ENCODE assay signal across 9 mouse cellular contexts in genomic region chr4:137495501-137496100, GRCm38 (mm10). TPM values are rescaled to one million over a fixed set of nuclear protein-coding genes. Genes with fewer than 3 reads are reported as not detected.
DNase-seq lines count a peak whose midpoint lies in the region; ATAC-seq and TF ChIP-seq lines count a peak whose summit lies in the region.
"Had no signal": no experiment of that assay in that cellular context is flagged by ENCODE, and none has a peak within 500 bp of the region (broad histone marks: within the 10 kb centered on the region; RNA-seq: fewer than 3 reads in every experiment).

No protein-coding gene starts in this region.

- H3K4me1 ChIP-seq in heart, adult 2 months (ENCODE audit: control insufficient read depth, insufficient read depth, low read length): peaks cover 62% of the 10 kb centered on the region
- peaks cover 13% of the 10 kb centered on the region for H3K4me1 ChIP-seq in neural tube, embryonic 11.5 days (ENCODE audit: control insufficient read depth, insufficient read depth, low read length)
- H3K4me1 ChIP-seq in limb, embryonic 10.5 days: peaks cover 78% of the 10 kb centered on the region
- H3K4me1 ChIP-seq in stomach, postnatal 0 days (replicated peaks; ENCODE audit: control insufficient read depth, insufficient read depth): peaks cover 24% of the 10 kb centered on the region

- H3K9ac ChIP-seq in heart, adult 2 months (ENCODE audit: low read depth, low read length): no peak overlapping the region
- no peak overlapping the region for H3K9ac ChIP-seq in neural tube, embryonic 11.5 days (ENCODE audit: low read length)
- H3K9ac ChIP-seq in stomach, postnatal 0 days (ENCODE audit: low read length): no peak overlapping the region

- no peak for ATAC-seq in neural tube, embryonic 11.5 days (ENCODE audit: insufficient read depth, low FRiP score, low TSS enrichment)
- ATAC-seq in stomach, postnatal 0 days (ENCODE audit: low FRiP score, low TSS enrichment): no peak

- peaks cover 2% of the 10 kb centered on the region; the same call in 1 of the 2 replicates for H3K79me2 ChIP-seq in heart, adult 2 months (replicated peaks; ENCODE audit: control insufficient read depth, insufficient read depth, low read length)

- no peak for TF ChIP-seq EP300 in heart, adult 2 months (IDR thresholded peaks at IDR 0.05; ENCODE audit: insufficient read depth, low read depth, low read length)
- no peak for TF ChIP-seq EP300 in stomach, postnatal 0 days (optimal IDR thresholded peaks at IDR 0.05)

- no peak for TF ChIP-seq POLR2A in heart, adult 2 months (IDR thresholded peaks at IDR 0.05; ENCODE audit: insufficient read depth, low read depth, low read length)

- no peak for TF ChIP-seq CTCF in heart, adult 2 months (IDR thresholded peaks at IDR 0.05)
- no peak for TF ChIP-seq CTCF in stomach, postnatal 0 days (IDR thresholded peaks at IDR 0.05; ENCODE audit: low read depth)

- 40% methylated on average over 6 of the region's 6 CpGs for WGBS in heart, adult 2 months
- 61% methylated on average over 6 of the region's 6 CpGs for WGBS in neural tube, embryonic 11.5 days
- 66% methylated on average over 6 of the region's 6 CpGs for WGBS in limb, embryonic 10.5 days
- 42% methylated on average over 6 of the region's 6 CpGs for WGBS in stomach, postnatal 0 days

- H3K27me3 ChIP-seq in heart, adult 2 months (ENCODE audit: control insufficient read depth, insufficient read depth, low read length): no peaks in the 10 kb centered on the region
- H3K27me3 ChIP-seq in neural tube, embryonic 11.5 days (ENCODE audit: control insufficient read depth, insufficient read depth, low read length): no peaks in the 10 kb centered on the region
- no peaks in the 10 kb centered on the region for H3K27me3 ChIP-seq in limb, embryonic 10.5 days (ENCODE audit: low read depth, poor library complexity, severe bottlenecking)
- H3K27me3 ChIP-seq in stomach, postnatal 0 days (ENCODE audit: control insufficient read depth, insufficient read depth, low read length): no peaks in the 10 kb centered on the region

- no peak overlapping the region for H3K4me2 ChIP-seq in neural tube, embryonic 11.5 days (ENCODE audit: low read depth)
- no peak overlapping the region for H3K4me2 ChIP-seq in stomach, postnatal 0 days (replicated peaks; ENCODE audit: low read depth)

- H3K9me3 ChIP-seq in neural tube, embryonic 11.5 days (ENCODE audit: control insufficient read depth, low read length): no peaks in the 10 kb centered on the region
- H3K9me3 ChIP-seq in limb, embryonic 10.5 days (replicated peaks): no peaks in the 10 kb centered on the region
- no peaks in the 10 kb centered on the region for H3K9me3 ChIP-seq in stomach, postnatal 0 days (ENCODE audit: control insufficient read depth, low read length)

- H3K27ac ChIP-seq in heart, adult 2 months: peak overlapping the region; percentile 89
- H3K27ac ChIP-seq in neural tube, embryonic 11.5 days (ENCODE audit: low read depth, low read length): 0 out of 2 replicates have a peak overlapping the region, but pooled peaks have one; percentile 27
- H3K27ac ChIP-seq in limb, embryonic 10.5 days: peak overlapping the region; percentile 90
- H3K27ac ChIP-seq in stomach, postnatal 0 days (replicated peaks): peak overlapping the region; percentile 74; the same call in 1 of the 2 replicates

- H3K4me3 ChIP-seq in heart, adult 2 months: no peak overlapping the region
- no peak overlapping the region for H3K4me3 ChIP-seq in neural tube, embryonic 11.5 days (ENCODE audit: low read depth, low read length)
- peak overlapping the region; percentile 35; the same call in 1 of the 2 replicates for H3K4me3 ChIP-seq in limb, embryonic 10.5 days
- H3K4me3 ChIP-seq in stomach, postnatal 0 days (ENCODE audit: low read depth, low read length): no peak overlapping the region

- DNase-seq in heart, adult 2 months: no peak
- DNase-seq in heart, adult 9 months (ENCODE audit: low spot score in 2 of 2): no peak
- DNase-seq in neural tube, embryonic 11.5 days (ENCODE audit: low spot score): no peak
- no peak for DNase-seq in neural tube, embryonic 10.5 days (ENCODE audit: extremely low spot score, low spot score)
- DNase-seq in limb, embryonic 10.5 days (ENCODE audit: low spot score): no peak
- DNase-seq in stomach, postnatal 0 days (ENCODE audit: low spot score): no peak
- DNase-seq in thymus, postnatal 10 days (ENCODE audit: low spot score in 2 of 2): no peak
- DNase-seq in gastrocnemius, adult 18-20 months (ENCODE audit: low spot score): no peak

- intact Hi-C loops in heart, adult 2 months (cut with DNase I): no loop called here

- peaks cover 10% of the 10 kb centered on the region; the same call in 1 of the 2 replicates for H3K36me3 ChIP-seq in heart, adult 2 months (ENCODE audit: control insufficient read depth, insufficient read depth, low read length)
- no peaks in the 10 kb centered on the region for H3K36me3 ChIP-seq in neural tube, embryonic 11.5 days (ENCODE audit: control insufficient read depth, insufficient read depth, low read length)
- H3K36me3 ChIP-seq in limb, embryonic 10.5 days: peaks cover 8% of the 10 kb centered on the region; the same call in 1 of the 2 replicates
- no peaks in the 10 kb centered on the region for H3K36me3 ChIP-seq in stomach, postnatal 0 days (ENCODE audit: control insufficient read depth, insufficient read depth, low read length)

RNA-seq across cellular contexts. Expression of gene Hspg2, which starts 27.0 kb away (rescaled TPM):
- 100 to 1,000 TPM; 174 to 190 TPM for total RNA-seq in heart, adult 2 months (2021)
- polyA plus RNA-seq in heart, adult 2 months (2012; rRNA removed): 86.7 and 114 TPM in 2 replicates
- polyA plus RNA-seq in neural tube, embryonic 11.5 days (2014; fragmentation: Nextera tagmentation; extraction: Ambion mirVana): 18.6 and 21.5 TPM in 2 replicates
- 20.8 and 23.3 TPM in 2 replicates for polyA plus RNA-seq in limb, embryonic 10.5 days (2016; fragmentation: Nextera tagmentation; extraction: Ambion mirVana)
- polyA plus RNA-seq in stomach, postnatal 0 days (2015; fragmentation: Nextera tagmentation; extraction: Ambion mirVana): 16.0 and 18.8 TPM in 2 replicates
- 10 to 100 TPM; 53.7 to 61.6 TPM for total RNA-seq in gastrocnemius, adult 18-20 months (2021)

RNA-seq across cellular contexts. Expression of gene 1700013G24Rik, which starts 42.5 kb away (rescaled TPM):
- total RNA-seq in heart, adult 2 months (2021): not detected
- polyA plus RNA-seq in heart, adult 2 months (2012; rRNA removed): 0.38 and 0.57 TPM in 2 replicates
- polyA plus RNA-seq in neural tube, embryonic 11.5 days (2014; fragmentation: Nextera tagmentation; extraction: Ambion mirVana): not detected in 2 replicates
- not detected in 2 replicates for polyA plus RNA-seq in limb, embryonic 10.5 days (2016; fragmentation: Nextera tagmentation; extraction: Ambion mirVana)
- polyA plus RNA-seq in stomach, postnatal 0 days (2015; fragmentation: Nextera tagmentation; extraction: Ambion mirVana): not detected in 2 replicates
- total RNA-seq in gastrocnemius, adult 18-20 months (2021): not detected
- polyA plus RNA-seq: liver, embryonic 16.5 days had no signal

Comparison
In these comparisons a context has a peak if more than half of its experiments do, and no peak if none do; other contexts are left out.
1. H3K27ac ChIP-seq: peak in every context shown above with its lines; median percentile 90 in limb, embryonic 10.5 days; 89 in heart, adult 2 months; 74 in stomach, postnatal 0 days; 27 in neural tube, embryonic 11.5 days.